Mouse (Mus musculus) liver, embryonic 15.5 days (tissue): ENCODE measurements around the gene Syce1l. TPM values are rescaled to one million over a fixed set of nuclear protein-coding genes. Genes with fewer than 3 reads are reported as not detected.

Experiments used
- ATAC-seq: fragments of 200-750 bp; cut with Nextera tagmentation; 2 replicates; pipeline ENCODE4 v1.8.0; 2017; ENCODE audit warnings: moderate number of reproducible peaks, mild to moderate bottlenecking, moderate library complexity; ENCODE audit not compliant: insufficient read depth
- H3K27ac ChIP-seq: fragments of 300-500 bp; sonication (generic); replicated peaks from 2 replicates; pipeline ENCODE4 v1.5.1; 2015; ENCODE audit warnings: mild to moderate bottlenecking, inconsistent platforms
- H3K27me3 ChIP-seq: fragments of 300-500 bp; sonication (generic); 2 replicates; pipeline ENCODE4 v1.6.1; 2015; ENCODE audit warnings: mild to moderate bottlenecking, inconsistent platforms
- H3K36me3 ChIP-seq: fragments of 300-500 bp; sonication (generic); replicated peaks from 2 replicates; pipeline ENCODE4 v1.6.1; 2015; ENCODE audit warnings: moderate library complexity, mild to moderate bottlenecking, inconsistent platforms
- H3K4me1 ChIP-seq: fragments of 300-500 bp; sonication (generic); replicated peaks from 2 replicates; pipeline ENCODE4 v1.6.1; 2015; ENCODE audit warnings: inconsistent platforms
- H3K4me2 ChIP-seq: fragments of 300-500 bp; sonication (generic); 2 replicates; pipeline ENCODE4 v1.6.1; 2015; ENCODE audit warnings: moderate library complexity, mild to moderate bottlenecking, inconsistent platforms
- H3K4me3 ChIP-seq: fragments of 300-500 bp; sonication (generic); replicated peaks from 2 replicates; pipeline ENCODE4 v1.5.1; 2015; ENCODE audit warnings: mild to moderate bottlenecking, inconsistent platforms
- H3K9ac ChIP-seq: fragments of 300-500 bp; sonication (generic); 2 replicates; pipeline ENCODE4 v1.6.1; 2015; ENCODE audit warnings: moderate library complexity, mild to moderate bottlenecking, inconsistent platforms
- H3K9me3 ChIP-seq: fragments of 300-500 bp; sonication (generic); replicated peaks from 2 replicates; pipeline ENCODE4 v1.6.1; 2016; ENCODE audit warnings: inconsistent platforms
- WGBS: fragments of 180-500 bp; shearing (Covaris S2); methylation state at CpG from one replicate; pipeline ENCODE4 v1.1.7; 2015; ENCODE audit warnings: mixed read lengths; ENCODE audit not compliant: insufficient replicate concordance; 5-methylcytosine and 5-hydroxymethylcytosine counted together
- polyA plus RNA-seq: library from polyadenylated mRNA; unstranded; fragments of >200 nt; fragmentation: Nextera tagmentation; extraction: Ambion mirVana; gene quantifications from 2 replicates; pipeline ENCODE4 v1.2.1, GENCODE M21; 2015

Gene Syce1l
- polyA plus RNA-seq, 1 experiment from 2014 or later, result not detected

- Histone ChIP-seq H3K27ac (no peak overlapping the region), H3K36me3 (no peaks in the 10 kb centered on the region), H3K9me3 (no peaks in the 10 kb centered on the region), H3K4me3 (no peak overlapping the region), H3K4me2 (no peak overlapping the region), H3K4me1 (no peaks in the 10 kb centered on the region), H3K27me3 (no peaks in the 10 kb centered on the region), H3K9ac (no peak overlapping the region)
- ATAC-seq, result no peak
- 58% methylated on average over 3 of the region's 3 CpGs for WGBS
Observed at GRCm38 (mm10) chr8:113673300-113673699, 30.3 kb downstream of the Syce1l start.

GRCm38 (mm10) chr8:113674611-113675010, 31.6 kb downstream of the Syce1l start:
- H3K4me3 ChIP-seq, result no peak overlapping the region
- H3K9ac ChIP-seq, result no peak overlapping the region
- no peaks in the 10 kb centered on the region for H3K4me1 ChIP-seq
- no peaks in the 10 kb centered on the region for H3K36me3 ChIP-seq
- WGBS, result 50% methylated on average over 3 of the region's 3 CpGs
- no peaks in the 10 kb centered on the region for H3K9me3 ChIP-seq
- no peak for ATAC-seq
- H3K4me2 ChIP-seq, result no peak overlapping the region
- H3K27ac ChIP-seq, result no peak overlapping the region
- H3K27me3 ChIP-seq, result no peaks in the 10 kb centered on the region

GRCm38 (mm10) chr8:113675281-113675680, 32.3 kb downstream of the Syce1l start:
- no peaks in the 10 kb centered on the region for H3K4me1 ChIP-seq
- 45% methylated on average over 2 of the region's 2 CpGs for WGBS
- ATAC-seq, result no peak

GRCm38 (mm10) chr8:113676811-113677210, 33.8 kb downstream of the Syce1l start:
- Histone ChIP-seq H3K36me3 (no peaks in the 10 kb centered on the region), H3K27ac (no peak overlapping the region), H3K9me3 (no peaks in the 10 kb centered on the region), H3K9ac (no peak overlapping the region), H3K4me2 (no peak overlapping the region), H3K4me1 (no peaks in the 10 kb centered on the region), H3K4me3 (no peak overlapping the region), H3K27me3 (no peaks in the 10 kb centered on the region)
- no peak for ATAC-seq
- 64% methylated on average over 1 of the region's 1 CpGs for WGBS

More at GRCm38 (mm10) chr8:113675281-113675680, 32.3 kb downstream of the Syce1l start:
- H3K27ac ChIP-seq, result no peak overlapping the region
- no peaks in the 10 kb centered on the region for H3K36me3 ChIP-seq
- no peak overlapping the region for H3K9ac ChIP-seq
- no peak overlapping the region for H3K4me3 ChIP-seq
- no peak overlapping the region for H3K4me2 ChIP-seq
- no peaks in the 10 kb centered on the region for H3K9me3 ChIP-seq
- no peaks in the 10 kb centered on the region for H3K27me3 ChIP-seq

GRCm38 (mm10) chr8:113679361-113679760, 36.3 kb downstream of the Syce1l start:
- Histone ChIP-seq H3K9me3 (no peaks in the 10 kb centered on the region), H3K27ac (no peak overlapping the region), H3K4me3 (no peak overlapping the region), H3K4me2 (no peak overlapping the region), H3K27me3 (no peaks in the 10 kb centered on the region), H3K4me1 (no peaks in the 10 kb centered on the region), H3K36me3 (no peaks in the 10 kb centered on the region), H3K9ac (no peak overlapping the region)
- WGBS, result 17% methylated on average over 3 of the region's 3 CpGs
- no peak for ATAC-seq

- ATAC-seq, result no peak
- no peaks in the 10 kb centered on the region for H3K4me1 ChIP-seq
- H3K4me2 ChIP-seq, result no peak overlapping the region
Observed at GRCm38 (mm10) chr8:113687889-113688542, 45.0 kb downstream of the Syce1l start.

GRCm38 (mm10) chr8:113688543-113688915, 45.5 kb downstream of the Syce1l start:
- WGBS, result 48% methylated on average over 8 of the region's 8 CpGs
- no peaks in the 10 kb centered on the region for H3K9me3 ChIP-seq
- H3K27ac ChIP-seq, result no peak overlapping the region
- no peaks in the 10 kb centered on the region for H3K4me1 ChIP-seq
- no peaks in the 10 kb centered on the region for H3K36me3 ChIP-seq
- no peak overlapping the region for H3K4me3 ChIP-seq
- no peak for ATAC-seq
- H3K9ac ChIP-seq, result no peak overlapping the region
- H3K27me3 ChIP-seq, result no peaks in the 10 kb centered on the region
- no peak overlapping the region for H3K4me2 ChIP-seq

More at GRCm38 (mm10) chr8:113687889-113688542, 45.0 kb downstream of the Syce1l start:
- Histone ChIP-seq H3K27me3 (no peaks in the 10 kb centered on the region), H3K4me3 (no peak overlapping the region), H3K27ac (no peak overlapping the region), H3K9me3 (no peaks in the 10 kb centered on the region), H3K9ac (no peak overlapping the region), H3K36me3 (no peaks in the 10 kb centered on the region)
- 61% methylated on average over 17 of the region's 17 CpGs for WGBS

GRCm38 (mm10) chr8:113691622-113692343, 48.8 kb downstream of the Syce1l start:
- Histone ChIP-seq H3K9ac (no peak overlapping the region), H3K4me1 (no peaks in the 10 kb centered on the region), H3K9me3 (no peaks in the 10 kb centered on the region), H3K27ac (no peak overlapping the region), H3K4me3 (no peak overlapping the region), H3K27me3 (no peaks in the 10 kb centered on the region), H3K36me3 (no peaks in the 10 kb centered on the region), H3K4me2 (no peak overlapping the region)
- 61% methylated on average over 14 of the region's 14 CpGs for WGBS
- no peak for ATAC-seq

GRCm38 (mm10) chr8:113704968-113705367, 62.0 kb downstream of the Syce1l start:
- H3K27me3 ChIP-seq, result no peaks in the 10 kb centered on the region
- H3K9me3 ChIP-seq, result no peaks in the 10 kb centered on the region
- no peak overlapping the region for H3K9ac ChIP-seq
- H3K27ac ChIP-seq, result no peak overlapping the region
- 50% methylated on average over 7 of the region's 7 CpGs for WGBS
- no peaks in the 10 kb centered on the region for H3K36me3 ChIP-seq
- no peak overlapping the region for H3K4me3 ChIP-seq
- H3K4me1 ChIP-seq, result no peaks in the 10 kb centered on the region
- no peak overlapping the region for H3K4me2 ChIP-seq
- ATAC-seq, result no peak
